Mouse (Mus musculus): Measurements from ENCODE around the gene Pcnx.
"Not testable (repeated sequence)": the region's sequence is repeated elsewhere in the genome, so short reads cannot be mapped to it uniquely, and the experiment has no call there.

Gene Pcnx

GRCm38 (mm10) chr12:81950016-81950415, 90.2 kb downstream of the Pcnx start:
- DNase-seq (ENCODE audit: low read depth, low spot score): no peak

GRCm38 (mm10) chr12:81958351-81958750, 98.5 kb downstream of the Pcnx start:
- no peak for DNase-seq (ENCODE audit: low read depth, low spot score)

GRCm38 (mm10) chr12:81965416-81965815, 105.6 kb downstream of the Pcnx start:
- DNase-seq (ENCODE audit: low read depth, low spot score): no peak

GRCm38 (mm10) chr12:81971042-81971883, 111.4 kb downstream of the Pcnx start:
- no peak for DNase-seq (ENCODE audit: low read depth, low spot score)

- DNase-seq (ENCODE audit: low read depth, low spot score): no peak
These were observed 112.1 kb downstream of the Pcnx start for GRCm38 (mm10) chr12:81971884-81972362.

GRCm38 (mm10) chr12:81974806-81975205, 115.0 kb downstream of the Pcnx start:
- peak; percentile 12 for DNase-seq (ENCODE audit: low read depth, low spot score)

- no peak for DNase-seq (ENCODE audit: low read depth, low spot score)
These were observed 117.5 kb downstream of the Pcnx start for GRCm38 (mm10) chr12:81977346-81977745.

GRCm38 (mm10) chr12:81979312-81979711, 119.5 kb downstream of the Pcnx start:
- DNase-seq (ENCODE audit: low read depth, low spot score): no peak

GRCm38 (mm10) chr12:81992106-81992505, 132.3 kb downstream of the Pcnx start:
- DNase-seq (ENCODE audit: low read depth, low spot score): no peak

- DNase-seq (ENCODE audit: low read depth, low spot score): no peak
These were observed 133.2 kb downstream of the Pcnx start for GRCm38 (mm10) chr12:81992996-81993395.

GRCm38 (mm10) chr12:81994911-81995667, 135.3 kb downstream of the Pcnx start:
- DNase-seq (ENCODE audit: low read depth, low spot score): no peak

- no peak for DNase-seq (ENCODE audit: low read depth, low spot score)
These were observed 137.0 kb downstream of the Pcnx start for GRCm38 (mm10) chr12:81996679-81997362.

GRCm38 (mm10) chr12:81997497-81997896, 137.7 kb downstream of the Pcnx start:
- no peak for DNase-seq (ENCODE audit: low read depth, low spot score)

- not testable (repeated sequence) for DNase-seq (ENCODE audit: low read depth, low spot score)
These were observed 142.9 kb downstream of the Pcnx start for GRCm38 (mm10) chr12:82002697-82003096.

GRCm38 (mm10) chr12:82025901-82026633, 166.2 kb downstream of the Pcnx start:
- not testable (repeated sequence) for DNase-seq (ENCODE audit: low read depth, low spot score)

GRCm38 (mm10) chr12:82033524-82033923, 173.7 kb downstream of the Pcnx start:
- DNase-seq (ENCODE audit: low read depth, low spot score): not testable (repeated sequence)

- not testable (repeated sequence) for DNase-seq (ENCODE audit: low read depth, low spot score)
These were observed 174.2 kb downstream of the Pcnx start for GRCm38 (mm10) chr12:82033973-82034372.

- DNase-seq (ENCODE audit: low read depth, low spot score): not testable (repeated sequence)
These were observed 184.3 kb downstream of the Pcnx start for GRCm38 (mm10) chr12:82044078-82044477.
